Mouse (Mus musculus) heart, postnatal 0 days (tissue): ENCODE data around the gene Prkacb.

Source experiments
- CTCF ChIP-seq: IDR thresholded peaks from 2 replicates; pipeline ENCODE4 v1.5.1; 2016; ENCODE audit warnings: antibody characterized with exemption, control low read depth, low read depth
- EP300 ChIP-seq: IDR thresholded peaks from 2 replicates; pipeline ENCODE4 v1.6.1; 2016; ENCODE audit warnings: antibody characterized with exemption, low read depth

DNA sequence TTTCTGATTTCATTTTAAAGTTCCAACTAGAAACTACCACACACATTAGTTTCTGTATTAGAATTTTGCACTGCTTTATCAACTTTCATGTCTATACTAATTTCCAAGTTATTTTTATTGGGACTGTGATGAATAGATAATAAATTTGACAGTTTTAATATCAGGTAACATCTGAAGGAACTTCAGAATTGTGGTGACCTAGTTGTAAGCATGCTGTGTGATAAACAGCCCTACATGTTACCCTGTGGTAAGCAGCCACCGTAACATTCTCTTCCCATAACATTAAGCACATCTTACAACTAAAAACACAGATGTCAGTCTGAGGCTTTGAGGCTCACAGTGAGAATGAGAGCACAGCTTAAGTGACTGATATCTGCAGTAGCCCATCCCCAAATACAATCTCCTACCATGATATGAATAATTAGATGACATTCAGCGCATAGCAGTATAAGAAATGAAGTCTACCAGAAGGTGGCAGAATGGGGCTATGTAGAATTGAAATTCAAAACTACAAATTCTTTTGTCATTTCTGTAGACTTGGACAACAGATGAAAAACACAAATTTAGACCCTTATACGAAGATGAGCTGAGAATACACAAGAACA is 20.5 kb downstream of the Prkacb start:
- TF ChIP-seq CTCF (peak; percentile 52), EP300 (no peak)
